ENCODE assay signal across 7 mouse cellular contexts in the genomic region with DNA sequence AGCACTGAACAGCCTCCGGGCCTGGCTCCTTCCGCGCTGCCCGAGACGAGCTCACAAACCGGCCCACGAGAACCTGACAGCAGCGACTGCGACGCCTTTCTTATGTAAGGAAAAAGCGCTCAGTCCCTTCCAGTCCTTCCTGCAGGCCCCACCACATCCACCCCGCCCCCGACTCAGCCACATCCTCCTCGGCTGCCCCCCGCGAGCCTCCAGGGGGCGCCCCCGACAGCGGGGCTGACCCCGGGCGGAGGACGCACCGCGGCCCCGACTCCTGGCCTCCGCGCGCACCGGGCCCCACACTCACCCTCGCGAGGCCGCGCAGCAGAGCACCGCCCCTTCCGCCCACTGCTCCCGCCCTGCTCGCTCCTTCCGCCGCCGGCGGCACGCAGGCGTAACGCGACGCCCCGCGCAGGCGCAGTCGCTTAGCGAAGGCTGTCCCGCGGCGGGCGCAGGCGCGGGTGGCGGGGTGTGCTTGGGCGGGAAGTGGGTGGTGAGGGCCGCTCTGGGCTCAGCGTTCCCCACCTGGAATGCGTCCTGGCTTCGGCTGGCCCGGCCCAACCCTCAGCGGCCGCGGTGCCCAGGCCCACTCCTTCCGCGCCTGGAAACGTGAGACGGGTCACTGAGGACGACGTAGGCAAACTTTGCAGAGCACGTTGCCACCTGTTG. TPM values are rescaled to one million over a fixed set of nuclear protein-coding genes. Genes with fewer than 3 reads are reported as not detected.
DNase-seq lines count a peak whose midpoint lies in the region; ATAC-seq and TF ChIP-seq lines count a peak whose summit lies in the region.

TSS of gene Mmaa (minus strand) at position 328 of the 666 bp plus-strand sequence.

- peak within 1 kb of the TSS; percentile 61 for H3K4me3 ChIP-seq in embryonic facial prominence, embryonic 11.5 days (ENCODE audit: low read depth, low read length)
- H3K4me3 ChIP-seq in kidney, adult 2 months (ENCODE audit: insufficient read depth, low read depth, low read length): peak within 1 kb of the TSS; percentile 72
- peak within 1 kb of the TSS; percentile 58 for H3K4me3 ChIP-seq in limb, embryonic 12.5 days (replicated peaks)
- H3K4me3 ChIP-seq in midbrain, embryonic 15.5 days: peak within 1 kb of the TSS; percentile 77
- peak within 1 kb of the TSS; percentile 74 for H3K4me3 ChIP-seq in spleen, adult 2 months (ENCODE audit: extremely low read depth, insufficient read depth, insufficient read length)

- TF ChIP-seq CTCF in kidney, adult 2 months (conservative IDR thresholded peaks at IDR 0.05; ENCODE audit: insufficient read depth, insufficient read length, low read depth, low read length): peak; percentile 38
- peak; percentile 18; the same call in 1 of the 2 replicates for TF ChIP-seq CTCF in spleen, adult 2 months (IDR thresholded peaks at IDR 0.05; ENCODE audit: extremely low read depth, insufficient read depth, insufficient read length, insufficient replicate concordance)

- H3K9ac ChIP-seq in embryonic facial prominence, embryonic 11.5 days (replicated peaks; ENCODE audit: low read length): peak within 1 kb of the TSS; percentile 88
- peak within 1 kb of the TSS; percentile 79 for H3K9ac ChIP-seq in limb, embryonic 12.5 days (replicated peaks)
- peak within 1 kb of the TSS; percentile 90 for H3K9ac ChIP-seq in midbrain, embryonic 15.5 days

- TF ChIP-seq POLR2A in kidney, adult 2 months (IDR thresholded peaks at IDR 0.05; ENCODE audit: low read depth, low read length): peak; percentile 34
- TF ChIP-seq POLR2A in spleen, adult 2 months (IDR thresholded peaks at IDR 0.05; ENCODE audit: low read depth, low read length): peak; percentile 91

- DNase-seq in adrenal gland, postnatal 14 days: peak; percentile 99
- peak; percentile 98 for DNase-seq in embryonic facial prominence, embryonic 11.5 days (ENCODE audit: low spot score)
- DNase-seq in heart, adult 18-20 months: peak; percentile 96 to 99
- peak; percentile 98 for DNase-seq in kidney, adult 2 months
- DNase-seq in spleen, adult 2 months (ENCODE audit: low read depth in 1 of 2, low spot score in 2 of 2): peak; percentile 93 to 97

- no peaks in the 10 kb centered on the region for H3K9me3 ChIP-seq in embryonic facial prominence, embryonic 11.5 days (replicated peaks; ENCODE audit: control insufficient read depth, low read length)
- no peaks in the 10 kb centered on the region for H3K9me3 ChIP-seq in limb, embryonic 12.5 days
- no peaks in the 10 kb centered on the region for H3K9me3 ChIP-seq in midbrain, embryonic 15.5 days

- no peaks in the 10 kb centered on the region for H3K4me1 ChIP-seq in embryonic facial prominence, embryonic 11.5 days (ENCODE audit: control insufficient read depth, insufficient read depth, low read length)
- H3K4me1 ChIP-seq in kidney, adult 2 months (ENCODE audit: control insufficient read depth, insufficient read depth, low read length): peaks cover 7% of the 10 kb centered on the region; the same call in 1 of the 2 replicates
- H3K4me1 ChIP-seq in limb, embryonic 12.5 days (replicated peaks): peaks cover 22% of the 10 kb centered on the region
- H3K4me1 ChIP-seq in midbrain, embryonic 15.5 days: peaks cover 27% of the 10 kb centered on the region
- H3K4me1 ChIP-seq in spleen, adult 2 months (ENCODE audit: control insufficient read depth, insufficient read depth, insufficient read length): 0 out of 2 replicates have a peak, but pooled peaks cover 5% of the 10 kb centered on the region

- H3K27ac ChIP-seq in embryonic facial prominence, embryonic 11.5 days (replicated peaks; ENCODE audit: low read depth, low read length): peak within 1 kb of the TSS; percentile 92
- H3K27ac ChIP-seq in kidney, adult 2 months (ENCODE audit: insufficient read depth, low read depth, low read length): peak within 1 kb of the TSS; percentile 89
- peak within 1 kb of the TSS; percentile 99 for H3K27ac ChIP-seq in limb, embryonic 12.5 days
- H3K27ac ChIP-seq in midbrain, embryonic 15.5 days: peak within 1 kb of the TSS; percentile 97
- peak within 1 kb of the TSS; percentile 88 for H3K27ac ChIP-seq in spleen, adult 2 months (ENCODE audit: insufficient read depth, low read length)

- WGBS in embryonic facial prominence, embryonic 11.5 days: under 1% methylated on average over 67 of the region's 74 CpGs
- WGBS in kidney, adult 2 months: under 1% methylated on average over 73 of the region's 74 CpGs
- WGBS in limb, embryonic 12.5 days: under 1% methylated on average over 74 of the region's 74 CpGs
- under 1% methylated on average over 74 of the region's 74 CpGs for WGBS in midbrain, embryonic 15.5 days
- 1% methylated on average over 57 of the region's 74 CpGs for WGBS in spleen, adult 2 months

- H3K4me2 ChIP-seq in embryonic facial prominence, embryonic 11.5 days (ENCODE audit: low read depth, low read length): peak within 1 kb of the TSS; percentile 77
- peak within 1 kb of the TSS; percentile 72 for H3K4me2 ChIP-seq in limb, embryonic 12.5 days
- peak within 1 kb of the TSS; percentile 93 for H3K4me2 ChIP-seq in midbrain, embryonic 15.5 days

- no peaks in the 10 kb centered on the region for H3K27me3 ChIP-seq in embryonic facial prominence, embryonic 11.5 days (ENCODE audit: control insufficient read depth, insufficient read depth, low read length)
- H3K27me3 ChIP-seq in kidney, adult 2 months (replicated peaks; ENCODE audit: control insufficient read depth, insufficient read depth, low read length): no peaks in the 10 kb centered on the region
- H3K27me3 ChIP-seq in limb, embryonic 12.5 days: no peaks in the 10 kb centered on the region
- H3K27me3 ChIP-seq in midbrain, embryonic 15.5 days (replicated peaks): no peaks in the 10 kb centered on the region
- no peaks in the 10 kb centered on the region for H3K27me3 ChIP-seq in spleen, adult 2 months (ENCODE audit: control insufficient read depth, insufficient read depth, low read length)

- peak; percentile 95 for ATAC-seq in embryonic facial prominence, embryonic 11.5 days (replicated peaks; ENCODE audit: insufficient number of reproducible peaks, low FRiP score, low TSS enrichment, low read depth)
- peak; percentile 97 for ATAC-seq in limb, embryonic 12.5 days (ENCODE audit: insufficient number of reproducible peaks, insufficient read depth, low FRiP score, low TSS enrichment, low read depth)
- peak; percentile 98 for ATAC-seq in midbrain, embryonic 15.5 days (replicated peaks)

- H3K36me3 ChIP-seq in embryonic facial prominence, embryonic 11.5 days (replicated peaks; ENCODE audit: control insufficient read depth, insufficient read depth, low read depth, low read length): no peaks in the 10 kb centered on the region
- no peaks in the 10 kb centered on the region for H3K36me3 ChIP-seq in kidney, adult 2 months (ENCODE audit: control insufficient read depth, insufficient read depth, low read length)
- no peaks in the 10 kb centered on the region for H3K36me3 ChIP-seq in limb, embryonic 12.5 days
- H3K36me3 ChIP-seq in midbrain, embryonic 15.5 days (replicated peaks): no peaks in the 10 kb centered on the region
- no peaks in the 10 kb centered on the region for H3K36me3 ChIP-seq in spleen, adult 2 months (ENCODE audit: control insufficient read depth, insufficient read depth, low read length)

RNA-seq across cellular contexts. Expression of gene Mmaa, which starts in this region (rescaled TPM):
- total RNA-seq in adrenal gland, postnatal 14 days (2021): 28.8 and 36.6 TPM in 2 replicates
- polyA plus RNA-seq in embryonic facial prominence, embryonic 11.5 days (2014; fragmentation: Nextera tagmentation; extraction: Ambion mirVana): 12.0 and 13.6 TPM in 2 replicates
- 10 to 100 TPM; 39.9 to 44.5 TPM for total RNA-seq in heart, adult 18-20 months (2021)
- polyA plus RNA-seq in kidney, adult 2 months (2012; rRNA removed): 12.0 and 16.8 TPM in 2 replicates
- polyA plus RNA-seq in limb, embryonic 12.5 days (2016; fragmentation: Nextera tagmentation; extraction: Ambion mirVana): 13.7 and 14.8 TPM in 2 replicates
- 19.9 and 20.3 TPM in 2 replicates for polyA plus RNA-seq in midbrain, embryonic 15.5 days (2015; fragmentation: Nextera tagmentation; extraction: Ambion mirVana)
- 1.6 and 2.4 TPM in 2 replicates for polyA plus RNA-seq in spleen, adult 2 months (2012; rRNA removed)

Comparison
In these comparisons a context has a peak if more than half of its experiments do, and no peak if none do; other contexts are left out.
1. Peak in every context shown above with its lines: DNase-seq, ATAC-seq, H3K4me3 ChIP-seq and H3K27ac ChIP-seq.